Mouse (Mus musculus) thymus, adult 2 months (tissue): ENCODE measurements around the gene Gpr37l1.

Experiments
- CTCF ChIP-seq: fragments of 200-500 bp; IDR thresholded peaks from 2 replicates; pipeline ENCODE4 v1.5.1; 2012; ENCODE audit warnings: mild to moderate bottlenecking, control low read depth, low read length, moderate library complexity, borderline replicate concordance; ENCODE audit not compliant: control insufficient read depth, poor library complexity, insufficient read depth; ENCODE audit errors: extremely low read depth
- POLR2A ChIP-seq: fragments of 200-500 bp; IDR thresholded peaks from 2 replicates; pipeline ENCODE4 v1.6.1; 2012; ENCODE audit warnings: mild to moderate bottlenecking, low read length, control low read depth, moderate library complexity; ENCODE audit not compliant: control insufficient read depth, poor library complexity, insufficient read depth; ENCODE audit errors: extremely low read depth

DNA sequence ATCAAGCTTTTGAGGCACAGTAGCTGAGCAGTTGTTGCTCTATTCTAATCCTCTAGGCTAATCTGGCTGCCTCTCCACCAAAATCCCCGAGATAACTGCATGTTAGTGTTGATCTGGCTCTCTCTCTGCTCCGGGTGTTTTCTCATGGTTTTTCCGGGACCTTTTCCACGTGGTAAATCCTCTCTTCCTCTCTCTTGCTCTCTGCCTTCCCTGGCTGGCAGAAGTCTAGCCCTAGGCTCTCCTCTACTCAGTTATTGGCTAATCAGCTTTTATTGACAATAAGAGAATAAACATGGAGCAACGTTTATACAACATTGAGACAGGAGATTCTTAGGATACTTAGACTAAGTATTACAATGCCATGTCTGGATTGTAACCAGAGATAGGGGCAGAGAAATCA, 42.9 kb upstream of the Gpr37l1 start:
- no peak for TF ChIP-seq CTCF
- no peak for TF ChIP-seq POLR2A
